Mouse (Mus musculus): ENCODE results near the gene Slc38a1.
A peak's percentile ranks its signal among the peaks of the same experiment; 100 is the strongest.

Slc38a1 gene

DNA sequence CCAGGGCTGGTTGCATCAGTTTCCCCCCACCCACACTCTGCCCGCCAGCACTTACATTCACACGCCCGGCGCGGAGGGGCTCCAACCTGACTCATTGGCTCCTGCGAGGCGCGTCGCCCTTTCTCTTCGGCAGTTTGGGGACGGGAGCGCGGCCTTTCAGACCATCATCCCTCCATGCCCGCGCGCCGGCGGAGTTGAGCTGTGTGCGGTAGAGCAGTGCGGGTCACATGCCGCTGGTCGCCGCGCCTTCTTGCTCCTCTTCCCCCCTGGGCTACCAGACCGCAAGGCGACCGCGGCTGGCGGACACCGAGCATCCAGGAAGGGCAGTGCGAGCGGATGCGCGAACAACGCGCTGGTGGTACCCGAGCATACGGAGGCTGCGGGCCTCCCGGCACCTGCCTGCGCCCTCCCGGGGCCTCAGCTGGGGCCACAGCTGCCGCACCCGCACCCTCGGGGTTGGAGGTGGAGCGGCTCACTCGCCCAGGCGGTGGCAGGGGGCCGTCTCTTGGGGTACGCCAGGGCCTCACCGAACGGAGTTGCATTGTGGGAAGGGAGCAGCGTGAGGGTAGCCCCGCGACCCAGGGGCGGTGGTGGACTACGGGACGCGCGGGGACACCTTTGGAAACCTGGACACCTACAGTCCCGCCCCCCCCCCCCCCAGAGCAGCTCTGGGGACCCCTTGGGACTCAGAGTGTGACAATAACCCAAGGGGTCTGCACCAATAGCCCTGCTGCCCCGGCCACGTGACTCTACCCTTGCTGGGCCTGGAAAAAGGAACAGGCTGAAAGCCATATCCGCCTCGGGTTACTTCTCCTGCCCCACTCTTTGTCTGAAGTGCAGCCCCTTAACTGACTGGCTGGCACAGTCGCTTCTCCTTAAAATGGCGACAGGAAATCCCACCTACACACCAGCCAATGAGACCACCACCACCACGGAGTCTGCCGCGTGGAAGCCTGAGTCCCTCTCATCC lies at the start of gene Slc38a1:
Gene Slc38a1 (minus strand): TSS at position 478 of the 970 bp plus-strand sequence.
- DNase-seq (ENCODE audit: low spot score in 2 of 2) = no peak

GRCm38 (mm10) chr15:96692401-96692800 lies 49.7 kb upstream of the Slc38a1 start:
- DNase-seq (ENCODE audit: low spot score in 2 of 2) = no peak

DNA sequence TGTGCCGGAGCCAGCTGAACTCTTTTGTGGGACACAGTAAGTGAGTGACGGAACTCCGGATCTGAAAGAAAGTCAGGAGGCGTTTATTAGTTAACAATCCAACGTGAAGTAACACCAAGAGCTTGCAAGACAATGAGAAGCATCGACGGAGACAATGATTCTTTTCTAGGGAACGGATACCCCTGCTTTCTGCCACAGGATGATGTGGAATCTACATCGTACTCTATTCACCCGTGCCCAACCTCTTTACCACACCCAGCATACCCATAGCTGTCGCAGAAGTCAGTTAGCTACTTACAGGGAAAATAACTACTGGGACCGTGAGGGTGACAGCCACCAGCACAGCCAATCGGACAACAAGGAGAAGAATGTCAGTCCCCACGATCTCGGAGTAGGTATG lies 48.7 kb upstream of the Slc38a1 start:
- no peak for DNase-seq (ENCODE audit: low spot score in 2 of 2)

DNA sequence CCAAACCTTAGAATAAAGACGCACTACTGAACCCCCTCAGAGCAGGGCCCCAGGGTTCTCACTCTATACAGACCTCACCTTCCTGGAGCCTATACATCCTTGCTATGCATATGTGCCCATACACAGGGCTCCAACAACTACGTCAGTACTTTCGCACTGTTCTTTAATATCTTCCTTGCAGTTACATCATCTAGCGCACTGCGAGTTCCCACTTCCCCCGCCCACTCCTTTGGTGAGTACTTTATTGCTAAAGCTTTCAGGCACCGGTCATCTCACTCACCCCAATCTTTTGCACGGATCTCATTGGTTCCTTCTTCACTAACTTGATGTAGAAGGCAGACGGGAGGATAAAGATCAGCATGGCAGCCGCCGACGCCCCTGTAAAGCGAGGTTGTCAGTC lies 48.1 kb upstream of the Slc38a1 start:
- no peak for DNase-seq (ENCODE audit: low spot score in 2 of 2)

DNA sequence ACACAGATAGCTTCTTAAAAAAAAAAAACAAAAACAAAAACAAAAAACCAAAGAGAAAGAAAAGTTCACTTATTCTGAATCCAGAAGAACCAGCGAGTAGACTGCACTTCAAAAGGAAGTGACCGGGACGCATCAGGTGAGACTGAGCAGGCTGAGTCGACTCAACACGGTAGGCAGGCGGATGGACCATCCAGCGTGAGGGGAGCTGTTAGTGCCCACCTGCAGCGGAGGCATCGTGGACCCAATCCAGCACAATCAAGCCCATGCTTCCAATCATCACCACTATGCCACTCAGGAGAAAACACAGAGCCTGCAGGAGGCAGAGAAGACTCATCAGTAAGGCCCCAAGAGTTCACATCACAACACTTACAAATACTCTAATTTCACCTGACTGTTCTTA lies 47.2 kb upstream of the Slc38a1 start:
- DNase-seq (ENCODE audit: low spot score in 2 of 2) = no peak

DNA sequence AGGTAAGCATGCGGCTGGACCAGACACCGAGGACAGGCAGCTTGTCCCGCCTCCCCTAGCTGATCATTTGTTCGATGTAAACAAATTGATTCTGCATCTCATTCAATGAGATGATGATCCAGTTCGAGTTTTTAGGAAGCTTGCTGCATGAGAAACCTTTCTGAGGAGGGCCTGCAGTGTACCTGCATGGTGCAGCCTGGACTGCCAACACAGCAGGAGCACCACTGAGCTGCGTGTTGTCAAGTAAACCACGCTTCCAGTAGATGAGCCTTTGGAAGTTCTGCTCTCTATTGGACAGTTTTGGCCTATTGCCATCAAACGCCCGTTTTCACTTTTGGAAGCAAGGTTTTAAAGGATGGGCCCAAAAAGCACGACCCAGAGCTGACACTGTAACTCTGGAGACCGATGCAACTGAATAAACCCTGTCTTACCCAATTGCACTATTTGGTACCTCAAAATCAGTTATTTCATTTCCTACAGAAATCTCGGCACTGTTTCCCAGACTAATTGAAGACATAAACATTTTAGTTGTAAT lies 46.1 kb upstream of the Slc38a1 start:
- DNase-seq (ENCODE audit: low spot score in 2 of 2) = no peak

DNA sequence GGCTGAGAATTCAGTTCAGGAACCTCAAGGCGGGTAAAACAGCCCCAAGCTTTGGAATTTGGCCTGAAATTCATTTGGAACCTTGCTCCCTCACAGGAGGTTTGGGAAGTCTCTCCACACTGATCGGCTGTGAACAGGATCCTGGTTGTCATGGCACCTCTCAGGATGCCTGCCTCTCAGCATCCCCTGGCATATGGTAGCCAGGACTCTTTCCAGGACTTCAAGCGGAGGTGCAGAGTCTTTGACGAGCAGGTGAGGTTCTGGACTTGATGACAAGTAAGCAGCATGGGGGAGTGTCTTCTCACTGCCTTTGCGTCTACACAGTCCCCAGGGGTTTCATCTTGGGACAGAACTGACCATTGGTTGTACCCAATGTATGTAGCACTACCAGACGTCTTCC lies 45.3 kb upstream of the Slc38a1 start:
- no peak for DNase-seq (ENCODE audit: low spot score in 2 of 2)

GRCm38 (mm10) chr15:96687366-96687765 lies 44.7 kb upstream of the Slc38a1 start:
- DNase-seq (ENCODE audit: low spot score in 2 of 2) = no peak

DNA sequence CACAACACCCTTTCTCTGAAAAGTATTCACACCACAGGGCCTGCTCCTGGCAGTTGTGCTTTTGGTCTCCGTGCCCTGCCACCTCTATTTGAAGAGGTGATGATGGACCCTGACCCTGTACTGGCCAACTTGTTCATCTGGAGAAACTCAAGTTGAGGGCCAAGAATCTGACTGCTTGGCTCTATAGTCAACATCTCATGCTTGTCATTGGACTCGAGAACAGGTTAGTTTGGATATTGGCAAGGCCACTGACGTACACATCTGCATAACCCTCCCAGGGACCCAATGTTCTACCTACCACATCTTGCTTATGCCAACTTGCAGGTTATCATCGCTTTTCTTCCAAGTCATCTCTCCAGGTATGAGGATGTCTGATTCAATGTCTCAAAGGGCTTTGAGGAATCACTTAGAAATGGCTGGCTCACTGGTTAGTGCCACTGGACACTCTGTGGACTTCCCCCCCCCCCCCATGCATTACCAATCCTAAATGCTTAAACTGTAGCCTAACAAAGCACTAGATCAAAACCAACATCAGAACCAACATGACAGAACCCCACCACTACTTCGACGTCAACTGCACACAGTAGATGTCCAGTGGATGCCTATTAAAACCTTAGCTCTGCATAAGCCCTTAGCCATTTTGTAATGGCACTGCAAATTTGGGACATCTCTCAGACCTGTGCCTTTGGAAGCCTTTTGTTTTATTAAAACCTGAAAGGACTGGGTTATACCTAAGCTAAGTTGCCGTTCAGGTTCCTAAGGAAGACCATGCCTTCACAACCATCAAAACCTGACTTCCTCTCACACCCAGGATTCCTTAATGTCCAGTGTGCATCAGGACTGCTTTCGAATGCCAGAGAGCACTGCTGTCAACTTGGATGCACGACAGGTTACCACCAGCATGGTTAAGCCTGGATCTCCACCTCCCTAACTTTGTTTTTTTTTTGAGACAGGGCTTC lies 43.8 kb upstream of the Slc38a1 start:
- no peak for DNase-seq (ENCODE audit: low spot score in 2 of 2)

GRCm38 (mm10) chr15:96685273-96685672 lies 42.6 kb upstream of the Slc38a1 start:
- DNase-seq (ENCODE audit: low spot score in 2 of 2) = no peak

- no peak for DNase-seq (ENCODE audit: low spot score in 2 of 2)
Observed at GRCm38 (mm10) chr15:96684132-96684830, 41.6 kb upstream of the Slc38a1 start.

DNA sequence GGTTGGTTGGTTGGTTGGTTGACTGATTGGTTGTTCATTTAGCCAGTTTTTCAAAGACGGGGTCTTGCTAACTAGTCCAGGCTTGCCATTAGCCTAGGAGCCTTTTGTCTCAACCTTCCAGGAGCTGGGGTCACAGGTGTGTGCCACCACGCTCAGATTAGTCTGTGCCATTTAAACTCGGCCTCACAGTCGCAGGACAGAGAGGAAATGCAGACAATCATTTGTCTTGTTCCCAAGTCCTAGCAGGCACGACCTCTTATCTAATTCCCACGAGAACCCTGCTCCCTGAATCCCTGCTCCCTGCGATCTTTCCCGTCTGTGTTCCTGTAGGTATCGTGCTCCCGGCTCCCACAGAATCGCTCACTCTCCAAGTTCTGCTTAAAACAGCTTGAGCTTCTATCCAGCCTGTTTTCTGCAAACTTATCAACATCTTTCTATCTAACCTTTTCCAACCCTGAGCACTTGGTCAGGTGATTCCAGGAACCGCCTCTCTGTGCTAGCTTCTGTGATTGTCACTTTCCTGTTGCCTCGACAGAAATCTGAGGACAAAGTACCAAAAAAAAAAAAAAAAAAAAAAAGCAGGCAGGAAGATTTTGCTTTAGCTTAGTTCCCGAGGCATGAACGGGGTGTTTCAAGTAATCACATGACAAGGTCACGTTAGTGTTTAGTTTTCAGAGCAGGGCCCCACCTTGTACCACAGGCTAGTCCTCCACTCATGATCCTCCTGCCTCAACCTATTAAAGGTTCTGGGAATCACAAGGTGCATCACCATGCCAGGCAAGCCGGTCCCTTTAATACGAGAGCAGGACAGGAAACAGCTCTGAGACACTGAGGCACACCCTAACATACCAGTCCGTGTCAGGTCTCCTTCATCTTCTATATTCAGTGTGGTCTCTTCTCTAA lies 36.4 kb upstream of the Slc38a1 start:
- no peak for DNase-seq (ENCODE audit: low spot score in 2 of 2)

GRCm38 (mm10) chr15:96676518-96676917 lies 33.8 kb upstream of the Slc38a1 start:
- DNase-seq (ENCODE audit: low spot score in 2 of 2) = no peak

DNA sequence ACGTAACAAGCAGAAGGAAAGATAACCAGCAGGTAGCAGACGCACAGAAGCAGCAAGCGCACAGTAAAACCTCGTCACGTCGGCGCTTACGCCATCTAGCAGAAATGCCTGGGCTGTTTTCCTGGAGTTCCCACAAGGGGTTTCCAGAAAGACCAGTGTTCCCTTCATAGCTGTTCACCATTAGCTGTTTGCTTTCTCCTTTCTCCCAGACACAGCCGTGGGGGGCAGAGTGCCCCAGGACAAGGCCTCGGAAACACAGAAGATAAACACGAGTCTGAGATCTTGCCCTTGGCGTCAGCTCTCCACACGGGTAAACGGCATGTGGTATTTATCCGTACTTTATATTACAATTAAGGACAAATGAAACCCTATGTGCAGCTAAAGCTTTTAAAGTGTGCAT lies 33.0 kb upstream of the Slc38a1 start:
- DNase-seq (ENCODE audit: low spot score in 2 of 2) = no peak

GRCm38 (mm10) chr15:96675055-96675454 lies 32.3 kb upstream of the Slc38a1 start:
- no peak for DNase-seq (ENCODE audit: low spot score in 2 of 2)

GRCm38 (mm10) chr15:96674089-96674488 lies 31.4 kb upstream of the Slc38a1 start:
- DNase-seq (ENCODE audit: low spot score in 2 of 2) = no peak

- DNase-seq (ENCODE audit: low spot score in 2 of 2) = no peak
Observed at GRCm38 (mm10) chr15:96669721-96670120, 27.0 kb upstream of the Slc38a1 start.

DNA sequence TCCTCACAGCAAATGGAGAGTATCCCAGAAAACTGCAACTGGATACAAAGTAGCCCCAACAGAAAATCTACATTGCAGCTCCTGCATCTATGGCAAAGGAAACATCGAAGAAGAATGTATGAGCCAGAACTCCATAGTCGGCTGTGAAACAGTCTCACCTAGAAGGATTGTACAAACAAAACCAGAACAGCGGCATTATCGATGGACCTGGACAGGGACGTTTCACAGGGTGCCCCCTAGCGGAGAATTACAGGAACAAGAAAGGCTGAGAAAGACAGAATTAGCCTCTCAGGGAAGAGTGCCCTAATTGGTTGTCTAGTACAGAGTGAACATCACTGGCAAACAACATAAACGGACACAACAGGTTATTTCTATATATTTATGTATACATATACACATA lies 23.9 kb upstream of the Slc38a1 start:
- peak; percentile 49 to 62 for DNase-seq (ENCODE audit: low spot score in 2 of 2)

DNA sequence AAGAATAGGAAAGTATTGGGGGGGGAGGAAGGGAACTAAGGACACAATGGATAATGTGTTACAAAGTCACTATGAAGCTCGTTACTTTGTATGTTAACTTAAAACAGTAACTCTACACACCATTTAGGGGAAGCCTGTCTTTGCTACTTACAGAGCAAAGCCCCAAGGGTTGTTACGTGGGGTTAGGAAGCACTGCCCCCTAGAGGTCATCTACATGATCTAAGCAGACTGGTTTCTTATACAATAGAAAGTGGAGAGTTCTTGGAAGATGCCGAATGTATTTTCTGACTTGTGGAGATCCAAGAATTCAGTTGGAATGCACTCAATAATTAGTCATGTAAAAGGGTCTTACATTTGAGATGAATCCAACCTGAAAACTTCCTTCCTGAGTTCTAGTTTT lies 23.2 kb upstream of the Slc38a1 start:
- peak in 1 of 2 experiments; percentile 69 for DNase-seq (ENCODE audit: low spot score in 2 of 2)

- DNase-seq (ENCODE audit: low spot score in 2 of 2) = no peak
Observed at GRCm38 (mm10) chr15:96660590-96661141, 18.0 kb upstream of the Slc38a1 start.

All from urinary bladder, postnatal 36 days (tissue).